Mouse (Mus musculus) limb, embryonic 12.5 days (tissue): ENCODE measurements around the gene D130043K22Rik. TPM values are rescaled to one million over a fixed set of nuclear protein-coding genes. Genes with fewer than 3 reads are reported as not detected.
A peak's percentile ranks its signal among the peaks of the same experiment; 100 is the strongest.

Source experiments
- ATAC-seq: fragments of 200-750 bp; cut with Nextera tagmentation; 2 replicates; pipeline ENCODE4 v1.8.0; 2017; ENCODE audit warnings: low read depth, moderate TSS enrichment; ENCODE audit not compliant: insufficient number of reproducible peaks, insufficient read depth, low FRiP score, low TSS enrichment
- H3K27ac ChIP-seq: fragments of 300-500 bp; sonication (generic); 2 replicates; pipeline ENCODE4 v1.5.1; 2016; ENCODE audit warnings: mild to moderate bottlenecking, moderate library complexity
- H3K27me3 ChIP-seq: fragments of 300-500 bp; sonication (generic); 2 replicates; pipeline ENCODE4 v1.6.1; 2016; ENCODE audit warnings: mild to moderate bottlenecking, moderate library complexity
- H3K36me3 ChIP-seq: fragments of 300-500 bp; sonication (generic); 2 replicates; pipeline ENCODE4 v1.6.1; 2016; ENCODE audit warnings: mild to moderate bottlenecking, moderate library complexity
- H3K4me1 ChIP-seq: fragments of 300-500 bp; sonication (generic); replicated peaks from 2 replicates; pipeline ENCODE4 v1.6.1; 2016
- H3K4me2 ChIP-seq: fragments of 300-500 bp; sonication (generic); 2 replicates; pipeline ENCODE4 v1.6.1; 2016; ENCODE audit warnings: mild to moderate bottlenecking, moderate library complexity
- H3K4me3 ChIP-seq: fragments of 300-500 bp; sonication (generic); replicated peaks from 2 replicates; pipeline ENCODE4 v1.5.1; 2016; ENCODE audit warnings: mild to moderate bottlenecking
- H3K9ac ChIP-seq: fragments of 300-500 bp; sonication (generic); replicated peaks from 2 replicates; pipeline ENCODE4 v1.6.1; 2016; ENCODE audit warnings: mild to moderate bottlenecking, moderate library complexity
- H3K9me3 ChIP-seq: fragments of 300-500 bp; sonication (generic); 2 replicates; pipeline ENCODE4 v1.6.1; 2016; ENCODE audit warnings: mild to moderate bottlenecking, moderate library complexity
- WGBS: fragments of 180-500 bp; shearing (Covaris S2); methylation state at CpG from one replicate; pipeline ENCODE4 v1.1.7; 2016; 5-methylcytosine and 5-hydroxymethylcytosine counted together
- polyA plus RNA-seq: library from polyadenylated mRNA; unstranded; fragments of >200 nt; fragmentation: Nextera tagmentation; extraction: Ambion mirVana; gene quantifications from 2 replicates; pipeline ENCODE4 v1.2.1, GENCODE M21; 2016

Gene D130043K22Rik
- polyA plus RNA-seq, 1 experiment from 2014 or later, result 0.29 TPM

GRCm38 (mm10) chr13:24933199-24933598, 88.3 kb downstream of the D130043K22Rik start:
- no peak for ATAC-seq
- peaks cover 7% of the 10 kb centered on the region for H3K4me1 ChIP-seq
- H3K36me3 ChIP-seq, result no peaks in the 10 kb centered on the region
- H3K9me3 ChIP-seq, result no peaks in the 10 kb centered on the region
- no peak overlapping the region for H3K4me2 ChIP-seq
- no peak overlapping the region for H3K4me3 ChIP-seq
- WGBS, result 90% methylated on average over 7 of the region's 7 CpGs
- H3K27me3 ChIP-seq, result peaks cover 3% of the 10 kb centered on the region; the same call in 1 of the 2 replicates
- no peak overlapping the region for H3K27ac ChIP-seq
- 0 out of 2 replicates have a peak overlapping the region, but pooled peaks have one; percentile 18 for H3K9ac ChIP-seq

- H3K27me3 ChIP-seq, result peaks cover 3% of the 10 kb centered on the region; the same call in 1 of the 2 replicates
- H3K27ac ChIP-seq, result no peak overlapping the region
- H3K9ac ChIP-seq, result no peak overlapping the region
- H3K4me3 ChIP-seq, result peak overlapping the region; percentile 92
- H3K9me3 ChIP-seq, result no peaks in the 10 kb centered on the region
- H3K36me3 ChIP-seq, result no peaks in the 10 kb centered on the region
- H3K4me2 ChIP-seq, result peak overlapping the region; percentile 80
- WGBS, result 58% methylated on average over 5 of the region's 5 CpGs
- no peak for ATAC-seq
- H3K4me1 ChIP-seq, result peaks cover 12% of the 10 kb centered on the region
Measured at GRCm38 (mm10) chr13:24936772-24937107, 91.8 kb downstream of the D130043K22Rik start.

- peak; percentile 83 for ATAC-seq
- Histone ChIP-seq H3K9me3 (no peaks in the 10 kb centered on the region), H3K27ac (peak within 1 kb of the TSS; percentile 73), H3K4me1 (peaks cover 12% of the 10 kb centered on the region), H3K9ac (peak within 1 kb of the TSS; percentile 91), H3K27me3 (peaks cover 3% of the 10 kb centered on the region; the same call in 1 of the 2 replicates), H3K4me3 (peak within 1 kb of the TSS; percentile 92), H3K36me3 (no peaks in the 10 kb centered on the region), H3K4me2 (peak within 1 kb of the TSS; percentile 80)
- WGBS, result under 1% methylated on average over 72 of the region's 75 CpGs
Measured at GRCm38 (mm10) chr13:24937108-24937838, 92.3 kb downstream of the D130043K22Rik start, which contains the start of gene Aldh5a1. Gene Aldh5a1 (minus strand): TSS chr13:24937661.

- Histone ChIP-seq H3K4me2 (peak overlapping the region; percentile 80), H3K4me3 (peak overlapping the region; percentile 92), H3K4me1 (peaks cover 12% of the 10 kb centered on the region), H3K9me3 (no peaks in the 10 kb centered on the region), H3K27ac (no peak overlapping the region), H3K27me3 (peaks cover 3% of the 10 kb centered on the region; the same call in 1 of the 2 replicates), H3K36me3 (no peaks in the 10 kb centered on the region), H3K9ac (peak overlapping the region; percentile 91; the same call in 1 of the 2 replicates)
- 18% methylated on average over 12 of the region's 12 CpGs for WGBS
- peak; percentile 52; the same call in 1 of the 2 replicates for ATAC-seq
Measured at GRCm38 (mm10) chr13:24937839-24938166, 92.9 kb downstream of the D130043K22Rik start.

- WGBS, result 32% methylated on average over 9 of the region's 9 CpGs
- Histone ChIP-seq H3K4me3 (no peak overlapping the region), H3K27me3 (peaks cover 3% of the 10 kb centered on the region; the same call in 1 of the 2 replicates), H3K9me3 (no peaks in the 10 kb centered on the region), H3K27ac (no peak overlapping the region), H3K4me1 (peaks cover 12% of the 10 kb centered on the region), H3K9ac (no peak overlapping the region), H3K4me2 (no peak overlapping the region), H3K36me3 (no peaks in the 10 kb centered on the region)
- no peak for ATAC-seq
Measured at GRCm38 (mm10) chr13:24938683-24939082, 93.7 kb downstream of the D130043K22Rik start.

- WGBS, result 86% methylated on average over 9 of the region's 9 CpGs
- H3K4me2 ChIP-seq, result no peak overlapping the region
- peaks cover 3% of the 10 kb centered on the region; the same call in 1 of the 2 replicates for H3K27me3 ChIP-seq
- no peak for ATAC-seq
- peaks cover 12% of the 10 kb centered on the region for H3K4me1 ChIP-seq
- no peak overlapping the region for H3K9ac ChIP-seq
- H3K9me3 ChIP-seq, result no peaks in the 10 kb centered on the region
- no peak overlapping the region for H3K27ac ChIP-seq
- no peak overlapping the region for H3K4me3 ChIP-seq
- H3K36me3 ChIP-seq, result no peaks in the 10 kb centered on the region
Measured at GRCm38 (mm10) chr13:24939472-24939871, 94.5 kb downstream of the D130043K22Rik start.

GRCm38 (mm10) chr13:24942512-24943282, 97.8 kb downstream of the D130043K22Rik start, which contains the start of gene Gpld1:
Gene Gpld1 (plus strand): TSS chr13:24943152.
- Histone ChIP-seq H3K9me3 (no peaks in the 10 kb centered on the region), H3K36me3 (no peaks in the 10 kb centered on the region), H3K4me2 (no peak within 1 kb of the TSS), H3K27ac (no peak within 1 kb of the TSS), H3K4me1 (peaks cover 9% of the 10 kb centered on the region), H3K9ac (no peak within 1 kb of the TSS), H3K27me3 (peaks cover 3% of the 10 kb centered on the region; the same call in 1 of the 2 replicates), H3K4me3 (no peak within 1 kb of the TSS)
- ATAC-seq, result no peak
- WGBS, result 67% methylated on average over 17 of the region's 17 CpGs

GRCm38 (mm10) chr13:24943303-24943702, 98.4 kb downstream of the D130043K22Rik start:
- 81% methylated on average over 8 of the region's 8 CpGs for WGBS
- H3K27ac ChIP-seq, result no peak overlapping the region
- no peak for ATAC-seq
- H3K27me3 ChIP-seq, result no peaks in the 10 kb centered on the region; the same call in 1 of the 2 replicates
- peaks cover 3% of the 10 kb centered on the region; the same call in 1 of the 2 replicates for H3K4me1 ChIP-seq
- H3K36me3 ChIP-seq, result no peaks in the 10 kb centered on the region
- no peak overlapping the region for H3K4me3 ChIP-seq
- no peak overlapping the region for H3K9ac ChIP-seq
- H3K9me3 ChIP-seq, result no peaks in the 10 kb centered on the region
- no peak overlapping the region for H3K4me2 ChIP-seq

- ATAC-seq, result no peak
- WGBS, result 30% methylated on average over 4 of the region's 4 CpGs
Measured at GRCm38 (mm10) chr13:24945567-24945966, 100.6 kb downstream of the D130043K22Rik start.

GRCm38 (mm10) chr13:24947158-24947557, 102.2 kb downstream of the D130043K22Rik start:
- 88% methylated on average over 5 of the region's 5 CpGs for WGBS
- no peaks in the 10 kb centered on the region; the same call in 1 of the 2 replicates for H3K4me1 ChIP-seq
- H3K27ac ChIP-seq, result no peak overlapping the region
- no peaks in the 10 kb centered on the region for H3K36me3 ChIP-seq
- H3K4me2 ChIP-seq, result no peak overlapping the region
- ATAC-seq, result no peak
- H3K9ac ChIP-seq, result no peak overlapping the region
- H3K27me3 ChIP-seq, result no peaks in the 10 kb centered on the region
- no peak overlapping the region for H3K4me3 ChIP-seq
- H3K9me3 ChIP-seq, result no peaks in the 10 kb centered on the region

More at GRCm38 (mm10) chr13:24945567-24945966, 100.6 kb downstream of the D130043K22Rik start:
- Histone ChIP-seq H3K4me1 (no peaks in the 10 kb centered on the region; the same call in 1 of the 2 replicates), H3K27ac (0 out of 2 replicates have a peak overlapping the region, but pooled peaks have one; percentile 9), H3K9me3 (no peaks in the 10 kb centered on the region), H3K9ac (no peak overlapping the region), H3K36me3 (no peaks in the 10 kb centered on the region), H3K4me2 (no peak overlapping the region), H3K4me3 (no peak overlapping the region), H3K27me3 (no peaks in the 10 kb centered on the region)

GRCm38 (mm10) chr13:24948870-24949269, 103.9 kb downstream of the D130043K22Rik start:
- ATAC-seq, result no peak
- no peak overlapping the region for H3K4me2 ChIP-seq
- no peaks in the 10 kb centered on the region for H3K9me3 ChIP-seq
- no peak overlapping the region for H3K4me3 ChIP-seq
- no peaks in the 10 kb centered on the region for H3K36me3 ChIP-seq
- H3K27ac ChIP-seq, result no peak overlapping the region
- H3K9ac ChIP-seq, result no peak overlapping the region
- no peaks in the 10 kb centered on the region; the same call in 1 of the 2 replicates for H3K4me1 ChIP-seq
- H3K27me3 ChIP-seq, result no peaks in the 10 kb centered on the region
- 90% methylated on average over 6 of the region's 6 CpGs for WGBS
